Mouse (Mus musculus) erythroblast, embryonic 14.5 days (primary cell): ENCODE results near the gene Ppargc1a. TPM values are rescaled to one million over a fixed set of nuclear protein-coding genes. Genes with fewer than 3 reads are reported as not detected.

Source experiments
- H3K27me3 ChIP-seq: 2 replicates; pipeline ENCODE4 v1.6.1; 2012; ENCODE audit warnings: inconsistent platforms; ENCODE audit not compliant: control insufficient read depth
- H3K36me3 ChIP-seq: 2 replicates; pipeline ENCODE4 v1.6.1; 2012; ENCODE audit warnings: mild to moderate bottlenecking, inconsistent platforms; ENCODE audit not compliant: control insufficient read depth
- H3K4me1 ChIP-seq: 2 replicates; pipeline ENCODE4 v1.6.1; 2012; ENCODE audit warnings: inconsistent platforms; ENCODE audit not compliant: control insufficient read depth
- H3K4me3 ChIP-seq: replicated peaks from 2 replicates; pipeline ENCODE3; 2012; ENCODE audit warnings: moderate library complexity, mild to moderate bottlenecking, inconsistent platforms
- H3K9me3 ChIP-seq: 2 replicates; pipeline ENCODE4 v1.6.1; 2012; ENCODE audit warnings: low read length, inconsistent platforms, mixed read lengths; ENCODE audit not compliant: control insufficient read depth
- GATA1 ChIP-seq: IDR thresholded peaks from 2 replicates; pipeline ENCODE4 v1.6.1; 2012; ENCODE audit warnings: low read length, inconsistent platforms, mixed read lengths
- TAL1 ChIP-seq: IDR thresholded peaks from 3 replicates; pipeline ENCODE4 v1.6.1; 2012; ENCODE audit warnings: low read length, inconsistent platforms, mixed read lengths
- polyA plus RNA-seq: library from polyadenylated mRNA; stranded (reverse); fragments of >175 nt; gene quantifications from 2 replicates; pipeline ENCODE4 v1.2.3, GENCODE M21; 2012

Gene Ppargc1a
- polyA plus RNA-seq, 1 experiment = not detected

- TF ChIP-seq GATA1 (no peak), TAL1 (no peak)
These were observed 141.1 kb downstream of the Ppargc1a start for GRCm38 (mm10) chr5:51426406-51426805.

GRCm38 (mm10) chr5:51416377-51416776 is 151.1 kb downstream of the Ppargc1a start:
- Histone ChIP-seq H3K9me3 (no peaks in the 10 kb centered on the region), H3K36me3 (no peaks in the 10 kb centered on the region)
- TF ChIP-seq TAL1 (no peak), GATA1 (no peak)

More at GRCm38 (mm10) chr5:51426406-51426805, 141.1 kb downstream of the Ppargc1a start:
- Histone ChIP-seq H3K9me3 (no peaks in the 10 kb centered on the region), H3K4me1 (no peaks in the 10 kb centered on the region), H3K4me3 (no peak overlapping the region), H3K36me3 (no peaks in the 10 kb centered on the region), H3K27me3 (no peaks in the 10 kb centered on the region)

GRCm38 (mm10) chr5:51415456-51415855 is 152.1 kb downstream of the Ppargc1a start:
- H3K4me1 ChIP-seq = no peaks in the 10 kb centered on the region
- no peak overlapping the region for H3K4me3 ChIP-seq
- H3K36me3 ChIP-seq = no peaks in the 10 kb centered on the region
- no peaks in the 10 kb centered on the region for H3K9me3 ChIP-seq
- no peak for TF ChIP-seq GATA1
- no peak for TF ChIP-seq TAL1
- H3K27me3 ChIP-seq = no peaks in the 10 kb centered on the region

More at GRCm38 (mm10) chr5:51416377-51416776, 151.1 kb downstream of the Ppargc1a start:
- no peaks in the 10 kb centered on the region for H3K4me1 ChIP-seq
- H3K4me3 ChIP-seq = no peak overlapping the region
- no peaks in the 10 kb centered on the region for H3K27me3 ChIP-seq

- Histone ChIP-seq H3K4me3 (no peak overlapping the region), H3K27me3 (no peaks in the 10 kb centered on the region), H3K36me3 (no peaks in the 10 kb centered on the region), H3K9me3 (no peaks in the 10 kb centered on the region), H3K4me1 (no peaks in the 10 kb centered on the region)
- TF ChIP-seq GATA1 (no peak), TAL1 (no peak)
These were observed 155.0 kb downstream of the Ppargc1a start for GRCm38 (mm10) chr5:51412303-51413117.

GRCm38 (mm10) chr5:51410006-51410405 is 157.5 kb downstream of the Ppargc1a start:
- no peak overlapping the region for H3K4me3 ChIP-seq
- no peaks in the 10 kb centered on the region for H3K36me3 ChIP-seq
- TF ChIP-seq TAL1 (no peak), GATA1 (no peak)
- H3K9me3 ChIP-seq = no peaks in the 10 kb centered on the region
- no peaks in the 10 kb centered on the region for H3K27me3 ChIP-seq
- no peaks in the 10 kb centered on the region for H3K4me1 ChIP-seq

- TF ChIP-seq GATA1 (no peak), TAL1 (no peak)
- no peak overlapping the region for H3K4me3 ChIP-seq
These were observed 161.1 kb downstream of the Ppargc1a start for GRCm38 (mm10) chr5:51406406-51406805.

More at GRCm38 (mm10) chr5:51406406-51406805, 161.1 kb downstream of the Ppargc1a start:
- Histone ChIP-seq H3K4me1 (no peaks in the 10 kb centered on the region), H3K9me3 (no peaks in the 10 kb centered on the region), H3K36me3 (no peaks in the 10 kb centered on the region), H3K27me3 (no peaks in the 10 kb centered on the region)
